Mouse (Mus musculus) neural tube, embryonic 15.5 days (tissue): ENCODE results near the gene Olfr1490. TPM values are rescaled to one million over a fixed set of nuclear protein-coding genes. Genes with fewer than 3 reads are reported as not detected.
"Not testable (repeated sequence)": the region's sequence is repeated elsewhere in the genome, so short reads cannot be mapped to it uniquely, and the experiment has no call there.

ENCODE experiments used
- ATAC-seq: fragments of 200-750 bp; cut with Nextera tagmentation; 2 replicates; pipeline ENCODE4 v1.8.0; 2017; ENCODE audit warnings: mild to moderate bottlenecking, moderate TSS enrichment, moderate library complexity; ENCODE audit not compliant: low FRiP score
- H3K27ac ChIP-seq: fragments of 300-500 bp; sonication (generic); replicated peaks from 2 replicates; pipeline ENCODE4 v1.5.1; 2015; ENCODE audit warnings: mild to moderate bottlenecking, inconsistent platforms
- H3K27me3 ChIP-seq: fragments of 300-500 bp; sonication (generic); replicated peaks from 2 replicates; pipeline ENCODE4 v1.6.1; 2015; ENCODE audit warnings: inconsistent platforms
- H3K36me3 ChIP-seq: fragments of 300-500 bp; sonication (generic); 2 replicates; pipeline ENCODE4 v1.6.1; 2015; ENCODE audit warnings: inconsistent platforms
- H3K4me1 ChIP-seq: fragments of 300-500 bp; sonication (generic); 2 replicates; pipeline ENCODE4 v1.6.1; 2015; ENCODE audit warnings: inconsistent platforms
- H3K4me2 ChIP-seq: fragments of 300-500 bp; sonication (generic); 2 replicates; pipeline ENCODE4 v1.6.1; 2015; ENCODE audit warnings: inconsistent platforms, mild to moderate bottlenecking, moderate library complexity
- H3K4me3 ChIP-seq: fragments of 300-500 bp; sonication (generic); replicated peaks from 2 replicates; pipeline ENCODE4 v1.5.1; 2015; ENCODE audit warnings: mild to moderate bottlenecking, inconsistent platforms
- H3K9ac ChIP-seq: fragments of 300-500 bp; sonication (generic); replicated peaks from 2 replicates; pipeline ENCODE4 v1.6.1; 2015; ENCODE audit warnings: mild to moderate bottlenecking, inconsistent platforms
- H3K9me3 ChIP-seq: fragments of 300-500 bp; sonication (generic); replicated peaks from 2 replicates; pipeline ENCODE4 v1.6.1; 2016; ENCODE audit warnings: inconsistent platforms
- WGBS: fragments of 180-500 bp; shearing (Covaris S2); methylation state at CpG from one replicate; pipeline ENCODE4 v1.1.7; 2015; ENCODE audit warnings: mixed read lengths; 5-methylcytosine and 5-hydroxymethylcytosine counted together
- microRNA-seq: library from miRNA; unstranded; fragments of <30 nt; microRNA quantifications from one replicate; pipeline ENCODE4, GENCODE M21; 2017
- polyA plus RNA-seq: library from polyadenylated mRNA; unstranded; fragments of >200 nt; fragmentation: Nextera tagmentation; extraction: Ambion mirVana; gene quantifications from 2 replicates; pipeline ENCODE4 v1.2.1, GENCODE M21; 2015

Olfr1490 gene
- polyA plus RNA-seq, result not detected in 2 replicates

DNA sequence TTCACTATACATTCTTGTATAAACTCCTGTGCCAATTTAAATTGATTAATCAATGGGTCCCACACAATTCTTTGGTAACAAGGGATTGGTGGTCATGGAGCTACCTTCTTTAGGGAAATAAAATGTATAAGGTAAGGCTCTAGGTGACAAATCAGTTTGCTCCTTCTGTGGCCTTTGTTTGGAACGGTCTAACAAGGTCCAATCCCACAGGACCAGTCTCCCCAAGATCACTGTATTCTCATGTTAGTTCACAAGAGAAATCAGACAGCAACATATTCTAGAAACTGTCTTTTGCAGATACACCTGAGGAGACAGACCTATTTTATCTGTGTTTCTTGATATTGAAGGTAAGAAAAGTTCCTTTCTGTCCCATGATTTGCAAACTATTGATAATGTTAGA lies at the start of gene Olfr1490:
Olfr1490 (plus strand) TSS at position 301 of the 400 bp plus-strand sequence.
- no peak for ATAC-seq
- WGBS, result 77% methylated on average over 1 of the region's 1 CpGs
- Histone ChIP-seq H3K27ac (no peak within 1 kb of the TSS), H3K4me1 (no peaks in the 10 kb centered on the region), H3K9me3 (no peaks in the 10 kb centered on the region), H3K9ac (no peak within 1 kb of the TSS), H3K36me3 (no peaks in the 10 kb centered on the region), H3K4me2 (no peak within 1 kb of the TSS), H3K4me3 (no peak within 1 kb of the TSS), H3K27me3 (no peaks in the 10 kb centered on the region)

DNA sequence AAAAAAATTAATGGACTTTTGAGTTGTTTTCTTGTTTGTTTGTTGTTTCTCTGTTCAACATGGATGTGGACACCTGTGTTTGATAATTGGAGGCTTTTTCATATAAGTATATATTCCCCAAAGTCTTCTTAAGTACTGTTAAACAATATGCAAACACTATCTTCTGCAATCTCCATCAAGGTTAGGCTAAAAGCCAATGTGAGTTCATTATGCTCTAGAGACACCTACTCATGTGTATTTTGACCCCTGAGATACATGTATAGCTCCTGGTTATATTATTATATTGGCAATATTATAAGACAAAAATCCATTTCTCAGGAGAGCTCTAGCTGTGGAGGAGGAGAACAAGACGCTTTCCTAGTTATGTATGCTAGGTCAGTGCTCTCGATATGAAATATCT lies 33.8 kb upstream of the Olfr1490 start, which contains the start of gene Olfr1487:
Olfr1487 (plus strand) TSS at position 301 of the 400 bp plus-strand sequence.
- H3K36me3 ChIP-seq, H3K27me3 ChIP-seq, H3K4me2 ChIP-seq, H3K4me1 ChIP-seq, H3K9ac ChIP-seq, H3K4me3 ChIP-seq, H3K27ac ChIP-seq, ATAC-seq: not testable (repeated sequence)
- peaks cover 10% of the 10 kb centered on the region for H3K9me3 ChIP-seq
- WGBS, result 95% methylated on average over 2 of the region's 2 CpGs

GRCm38 (mm10) chr19:13631321-13631720 lies 19.6 kb upstream of the Olfr1490 start, which contains the start of gene Olfr1489:
TSS of gene Olfr1489 (plus strand) at chr19:13631621.
- no peaks in the 10 kb centered on the region for H3K36me3 ChIP-seq

GRCm38 (mm10) chr19:13696968-13697367 lies 46.1 kb downstream of the Olfr1490 start, which contains the start of gene Olfr1491:
TSS of gene Olfr1491 (plus strand) at chr19:13697268.
- ATAC-seq, result no peak
- no peak within 1 kb of the TSS for H3K9ac ChIP-seq
- no peaks in the 10 kb centered on the region for H3K36me3 ChIP-seq
- no peaks in the 10 kb centered on the region for H3K9me3 ChIP-seq
- no peak within 1 kb of the TSS for H3K4me3 ChIP-seq
- H3K27me3 ChIP-seq, result no peaks in the 10 kb centered on the region
- WGBS, result 79% methylated on average over 3 of the region's 3 CpGs
- no peak within 1 kb of the TSS for H3K27ac ChIP-seq
- no peaks in the 10 kb centered on the region for H3K4me1 ChIP-seq
- no peak within 1 kb of the TSS for H3K4me2 ChIP-seq

More at GRCm38 (mm10) chr19:13631321-13631720, 19.6 kb upstream of the Olfr1490 start, which contains the start of gene Olfr1489:
- no peaks in the 10 kb centered on the region for H3K9me3 ChIP-seq
- H3K4me1 ChIP-seq, result no peaks in the 10 kb centered on the region
- H3K4me2 ChIP-seq, result no peak within 1 kb of the TSS
- 89% methylated on average over 1 of the region's 1 CpGs for WGBS
- no peak within 1 kb of the TSS for H3K9ac ChIP-seq
- ATAC-seq, result no peak
- no peak within 1 kb of the TSS for H3K4me3 ChIP-seq
- H3K27me3 ChIP-seq, result no peaks in the 10 kb centered on the region
- no peak within 1 kb of the TSS for H3K27ac ChIP-seq

Small RNA genes lying within 50 kb of the gene (microRNA-seq; reads per million reads assigned to microRNA genes)
- not detected for gene Gm23931

Other genes starting within 250 kb of the Olfr1490 start
- not detected in 2 replicates for gene Olfr1469, start 243.2 kb upstream of the Olfr1490 start, polyA plus RNA-seq
- not detected in 2 replicates for gene Olfr1471, start 207.7 kb upstream of the Olfr1490 start, polyA plus RNA-seq
- gene Olfr1472, start 195.0 kb upstream of the Olfr1490 start, polyA plus RNA-seq, result not detected in 2 replicates
- not detected in 2 replicates for gene Olfr1474, start 181.5 kb upstream of the Olfr1490 start, polyA plus RNA-seq
- not detected in 2 replicates for gene Olfr1475, start 170.9 kb upstream of the Olfr1490 start, polyA plus RNA-seq
- gene Olfr1477, start 150.5 kb upstream of the Olfr1490 start, polyA plus RNA-seq, result not detected in 2 replicates
- gene Olfr1480, start 123.2 kb upstream of the Olfr1490 start, polyA plus RNA-seq, result not detected in 2 replicates
- not detected in 2 replicates for gene Olfr1484, start 67.6 kb upstream of the Olfr1490 start, polyA plus RNA-seq
- not detected in 2 replicates for gene Olfr1487, start 33.7 kb upstream of the Olfr1490 start, polyA plus RNA-seq
- gene Olfr1489, start 19.5 kb upstream of the Olfr1490 start, polyA plus RNA-seq, result not detected in 2 replicates
- gene Olfr1491, start 46.2 kb downstream of the Olfr1490 start, polyA plus RNA-seq, result not detected in 2 replicates
- gene Olfr1493-ps1, start 72.2 kb downstream of the Olfr1490 start, polyA plus RNA-seq, result not detected in 2 replicates
- gene Olfr1494, start 88.6 kb downstream of the Olfr1490 start, polyA plus RNA-seq, result not detected in 2 replicates
- not detected in 2 replicates for gene Olfr1495, start 113.5 kb downstream of the Olfr1490 start, polyA plus RNA-seq
- not detected in 2 replicates for gene Olfr1496, start 126.8 kb downstream of the Olfr1490 start, polyA plus RNA-seq
- not detected in 2 replicates for gene Olfr1497, start 147.1 kb downstream of the Olfr1490 start, polyA plus RNA-seq
- not detected in 2 replicates for gene Olfr1499, start 168.4 kb downstream of the Olfr1490 start, polyA plus RNA-seq
- gene Olfr1500, start 179.4 kb downstream of the Olfr1490 start, polyA plus RNA-seq, result not detected in 2 replicates
- not detected in 2 replicates for gene Olfr1501, start 199.6 kb downstream of the Olfr1490 start, polyA plus RNA-seq
- not detected in 2 replicates for gene Olfr1502, start 210.7 kb downstream of the Olfr1490 start, polyA plus RNA-seq
- gene Olfr1504, start 246.8 kb downstream of the Olfr1490 start, polyA plus RNA-seq, result not detected in 2 replicates